Mouse (Mus musculus) intestine, embryonic 15.5 days (tissue): ENCODE results near the gene A030005L19Rik. TPM values are rescaled to one million over a fixed set of nuclear protein-coding genes. Genes with fewer than 3 reads are reported as not detected.
"Not testable (repeated sequence)": the region's sequence is repeated elsewhere in the genome, so short reads cannot be mapped to it uniquely, and the experiment has no call there.

Source experiments
- ATAC-seq: fragments of 200-750 bp; cut with Nextera tagmentation; 2 replicates; pipeline ENCODE4 v1.8.0; 2017; ENCODE audit warnings: moderate TSS enrichment, moderate library complexity
- H3K27ac ChIP-seq: fragments of 300-500 bp; sonication (generic); 2 replicates; pipeline ENCODE4 v1.5.1; 2015; ENCODE audit warnings: mild to moderate bottlenecking, inconsistent platforms
- H3K27me3 ChIP-seq: fragments of 300-500 bp; sonication (generic); replicated peaks from 2 replicates; pipeline ENCODE4 v1.6.1; 2015; ENCODE audit warnings: inconsistent platforms
- H3K36me3 ChIP-seq: fragments of 300-500 bp; sonication (generic); 2 replicates; pipeline ENCODE4 v1.6.1; 2015; ENCODE audit warnings: inconsistent platforms
- H3K4me1 ChIP-seq: fragments of 300-500 bp; sonication (generic); replicated peaks from 2 replicates; pipeline ENCODE4 v1.6.1; 2015; ENCODE audit warnings: inconsistent platforms
- H3K4me2 ChIP-seq: fragments of 300-500 bp; sonication (generic); replicated peaks from 2 replicates; pipeline ENCODE4 v1.6.1; 2015; ENCODE audit warnings: mild to moderate bottlenecking, inconsistent platforms
- H3K4me3 ChIP-seq: fragments of 300-500 bp; sonication (generic); replicated peaks from 2 replicates; pipeline ENCODE4 v1.5.1; 2015; ENCODE audit warnings: inconsistent platforms
- H3K9ac ChIP-seq: fragments of 300-500 bp; sonication (generic); 2 replicates; pipeline ENCODE4 v1.6.1; 2015; ENCODE audit warnings: inconsistent platforms
- H3K9me3 ChIP-seq: fragments of 300-500 bp; sonication (generic); 2 replicates; pipeline ENCODE4 v1.6.1; 2016; ENCODE audit warnings: inconsistent platforms
- WGBS: fragments of 180-500 bp; shearing (Covaris S2); methylation state at CpG from one replicate; pipeline ENCODE4 v1.1.7; 2015; 5-methylcytosine and 5-hydroxymethylcytosine counted together
- polyA plus RNA-seq: library from polyadenylated mRNA; unstranded; fragments of >200 nt; fragmentation: Nextera tagmentation; extraction: Ambion mirVana; gene quantifications from 2 replicates; pipeline ENCODE4 v1.2.1, GENCODE M21; 2015

The A030005L19Rik gene
- polyA plus RNA-seq, 1 experiment from 2014 or later = 0.36 TPM

DNA sequence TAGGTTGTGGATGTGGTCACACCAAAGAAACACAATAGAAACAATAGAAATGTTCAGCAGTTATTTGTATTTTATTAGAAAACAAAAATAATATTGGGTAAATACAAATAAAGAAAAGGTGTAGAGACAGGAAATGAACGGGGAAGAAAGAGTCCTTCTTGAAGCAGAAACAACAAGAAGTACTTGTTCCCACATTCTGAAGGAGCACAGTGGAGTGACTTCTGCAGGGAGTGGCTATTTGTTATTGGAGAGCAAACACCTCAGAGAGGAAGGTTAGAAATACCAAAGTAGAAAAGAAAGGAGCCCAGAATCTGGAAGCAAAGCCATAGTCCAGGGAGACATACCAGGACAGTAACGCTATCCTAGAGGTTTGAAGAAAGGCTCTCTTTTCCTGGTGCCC lies 29.4 kb downstream of the A030005L19Rik start:
- not testable (repeated sequence) for H3K27me3 ChIP-seq
- 88% methylated on average over 2 of the region's 2 CpGs for WGBS

DNA sequence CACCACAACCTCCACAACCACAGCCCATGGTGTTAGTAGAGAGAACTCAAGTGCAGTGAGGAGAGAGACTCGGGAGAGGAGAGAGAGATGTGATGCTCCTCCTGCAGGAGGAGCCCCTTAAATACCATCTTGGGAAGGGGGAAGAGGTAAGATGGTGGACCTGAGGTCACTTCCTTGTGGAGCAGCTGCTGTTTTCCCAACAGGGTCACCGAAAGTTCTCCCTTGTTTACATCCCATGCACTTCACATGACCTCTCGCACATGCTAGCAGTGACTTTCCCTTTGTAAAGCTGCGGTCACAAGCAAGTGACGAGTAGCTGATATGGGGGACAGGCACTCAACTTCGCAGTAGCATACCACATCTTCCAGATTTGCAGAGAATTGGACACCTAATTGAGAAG lies 30.2 kb downstream of the A030005L19Rik start, which contains the start of gene A030003K21Rik:
TSS of gene A030003K21Rik (minus strand) at position 94 of the 400 bp plus-strand sequence.
- not testable (repeated sequence) for H3K36me3 ChIP-seq, H3K4me1 ChIP-seq, H3K9me3 ChIP-seq, H3K9ac ChIP-seq, H3K27ac ChIP-seq, H3K4me3 ChIP-seq, ATAC-seq, H3K27me3 ChIP-seq, H3K4me2 ChIP-seq
- WGBS = no CpG with 5 or more reads among the region's 6 CpGs

More for the DNA sequence above, 29.4 kb downstream of the A030005L19Rik start:
- not testable (repeated sequence) for H3K9me3 ChIP-seq, H3K4me1 ChIP-seq, H3K9ac ChIP-seq, H3K4me2 ChIP-seq, H3K27ac ChIP-seq, ATAC-seq, H3K4me3 ChIP-seq, H3K36me3 ChIP-seq

DNA sequence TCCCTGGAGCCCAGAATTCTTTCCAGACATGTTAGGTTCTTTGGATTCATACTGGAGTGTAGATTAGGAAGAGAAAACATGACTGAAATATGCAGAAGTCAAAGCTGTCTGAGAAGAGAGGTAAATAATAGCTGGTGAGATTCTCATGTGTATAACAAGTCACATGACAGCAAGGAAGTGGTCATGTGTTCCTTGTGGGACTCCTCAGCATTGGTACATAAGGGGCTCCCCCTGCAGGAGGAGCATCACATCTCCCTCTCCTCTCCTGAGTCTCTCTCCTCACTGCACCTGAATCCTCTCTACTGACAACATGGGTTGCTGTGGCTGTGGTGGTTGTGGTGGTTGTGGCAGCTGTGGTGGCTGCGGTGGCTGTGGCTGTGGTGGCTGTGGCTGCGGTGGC lies 32.9 kb downstream of the A030005L19Rik start:
- H3K9ac ChIP-seq, H3K27me3 ChIP-seq, H3K9me3 ChIP-seq, H3K4me2 ChIP-seq, H3K36me3 ChIP-seq, H3K4me1 ChIP-seq, H3K27ac ChIP-seq, ATAC-seq, H3K4me3 ChIP-seq: not testable (repeated sequence)
- WGBS = 100% methylated on average over 2 of the region's 2 CpGs

- no peak overlapping the region for H3K4me2 ChIP-seq
- no peaks in the 10 kb centered on the region for H3K4me1 ChIP-seq
- H3K27me3 ChIP-seq = no peaks in the 10 kb centered on the region
- no peak overlapping the region for H3K4me3 ChIP-seq
- H3K27ac ChIP-seq = no peak overlapping the region
- WGBS = 79% methylated on average over 2 of the region's 2 CpGs
- no peak overlapping the region for H3K9ac ChIP-seq
- ATAC-seq = no peak
- H3K36me3 ChIP-seq = no peaks in the 10 kb centered on the region
- no peaks in the 10 kb centered on the region for H3K9me3 ChIP-seq
Measured at GRCm38 (mm10) chr1:82948601-82949000, 35.5 kb downstream of the A030005L19Rik start.

DNA sequence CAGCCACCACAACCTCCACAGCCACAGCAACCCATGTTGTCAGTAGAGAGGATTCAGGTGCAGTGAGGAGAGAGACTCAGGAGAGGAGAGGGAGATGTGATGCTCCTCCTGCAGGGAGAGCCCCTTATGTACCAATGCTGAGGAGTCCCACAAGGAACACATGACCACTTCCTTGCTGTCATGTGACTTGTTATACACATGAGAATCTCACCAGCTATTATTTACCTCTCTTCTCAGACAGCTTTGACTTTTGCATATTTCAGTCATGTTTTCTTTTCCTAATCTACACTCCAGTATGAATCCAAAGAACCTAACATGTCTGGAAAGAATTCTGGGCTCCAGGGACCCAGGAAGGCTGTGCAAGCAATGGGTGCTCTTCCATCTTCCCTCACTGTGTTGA lies 42.8 kb downstream of the A030005L19Rik start, which contains the start of gene Gm7544:
TSS of gene Gm7544 (minus strand) at position 101 of the 400 bp plus-strand sequence.
- not testable (repeated sequence) for H3K36me3 ChIP-seq, H3K4me2 ChIP-seq, H3K9ac ChIP-seq, H3K9me3 ChIP-seq, H3K27me3 ChIP-seq, H3K4me3 ChIP-seq, H3K4me1 ChIP-seq, ATAC-seq, H3K27ac ChIP-seq

GRCm38 (mm10) chr1:82959870-82960385 lies 46.8 kb downstream of the A030005L19Rik start, which contains the start of gene Gm47955:
Gene Gm47955 (plus strand): TSS chr1:82960286.
- no peaks in the 10 kb centered on the region for H3K27me3 ChIP-seq
- no peak for ATAC-seq
- no peak within 1 kb of the TSS for H3K9ac ChIP-seq
- H3K4me3 ChIP-seq = no peak within 1 kb of the TSS
- H3K4me2 ChIP-seq = no peak within 1 kb of the TSS
- no peak within 1 kb of the TSS for H3K27ac ChIP-seq
- no peaks in the 10 kb centered on the region for H3K36me3 ChIP-seq
- WGBS = 87% methylated on average over 11 of the region's 11 CpGs
- no peaks in the 10 kb centered on the region for H3K9me3 ChIP-seq
- H3K4me1 ChIP-seq = no peaks in the 10 kb centered on the region

Other genes with a start within 250 kb of the A030005L19Rik start
- 157 and 188 TPM in 2 replicates for gene Mff, start 188.4 kb upstream of the A030005L19Rik start, polyA plus RNA-seq
- 141 and 153 TPM in 2 replicates for gene Tm4sf20, start 144.9 kb upstream of the A030005L19Rik start, polyA plus RNA-seq
- gene Gm47791, start 142.1 kb upstream of the A030005L19Rik start, polyA plus RNA-seq = not detected in 2 replicates
- gene Agfg1, start 73.8 kb upstream of the A030005L19Rik start, polyA plus RNA-seq = 33.0 and 35.7 TPM in 2 replicates
- gene A030014E15Rik, start 11.6 kb downstream of the A030005L19Rik start, polyA plus RNA-seq = not detected in 2 replicates
- not detected in 2 replicates for gene Gm6217, start 18.1 kb downstream of the A030005L19Rik start, polyA plus RNA-seq
- gene A030003K21Rik, start 30.1 kb downstream of the A030005L19Rik start, polyA plus RNA-seq = not detected in 2 replicates
- gene Gm7544, start 42.7 kb downstream of the A030005L19Rik start, polyA plus RNA-seq = not detected in 2 replicates
- not detected in 2 replicates for gene Gm47955, start 47.0 kb downstream of the A030005L19Rik start, polyA plus RNA-seq
- gene Gm47959, start 87.2 kb downstream of the A030005L19Rik start, polyA plus RNA-seq = not detected in 2 replicates
- 1.0 and 1.1 TPM in 2 replicates for gene Slc19a3, start 125.1 kb downstream of the A030005L19Rik start, polyA plus RNA-seq
- not detected in 2 replicates for gene Krtap28-10, start 129.2 kb downstream of the A030005L19Rik start, polyA plus RNA-seq
- not detected in 2 replicates for gene Gm47969, start 131.6 kb downstream of the A030005L19Rik start, polyA plus RNA-seq
- not detected in 2 replicates for gene A030005K14Rik, start 146.1 kb downstream of the A030005L19Rik start, polyA plus RNA-seq
- gene Krtap28-13, start 147.6 kb downstream of the A030005L19Rik start, polyA plus RNA-seq = not detected in 2 replicates
- gene Ccl20, start 203.4 kb downstream of the A030005L19Rik start, polyA plus RNA-seq = 3.6 and 3.9 TPM in 2 replicates
- 0.18 TPM in 1 of 2 replicates, not detected in the other for gene Daw1, start 246.4 kb downstream of the A030005L19Rik start, polyA plus RNA-seq